Mouse (Mus musculus) hindbrain, embryonic 12.5 days (tissue): ENCODE measurements at regions not wholly inside any gene's neighbourhood (a gene's known extent, or its start where the extent isn't known, plus 50 kb on each side); places are given as distances from the start of the nearest gene placed in this dataset.

Experiments
- ATAC-seq: fragments of 200-750 bp; cut with Nextera tagmentation; 2 replicates; pipeline ENCODE4 v1.8.0; 2017; ENCODE audit warnings: moderate TSS enrichment; ENCODE audit not compliant: low FRiP score
- H3K27ac ChIP-seq: fragments of 300-500 bp; sonication (generic); 2 replicates; pipeline ENCODE4 v1.5.1; 2016; ENCODE audit warnings: mild to moderate bottlenecking
- H3K27me3 ChIP-seq: fragments of 300-500 bp; sonication (generic); 2 replicates; pipeline ENCODE4 v1.6.1; 2016; ENCODE audit warnings: mild to moderate bottlenecking
- H3K36me3 ChIP-seq: fragments of 300-500 bp; sonication (generic); 2 replicates; pipeline ENCODE4 v1.6.1; 2016; ENCODE audit warnings: mild to moderate bottlenecking
- H3K4me1 ChIP-seq: fragments of 300-500 bp; sonication (generic); 2 replicates; pipeline ENCODE4 v1.6.1; 2016
- H3K4me2 ChIP-seq: fragments of 300-500 bp; sonication (generic); replicated peaks from 2 replicates; pipeline ENCODE4 v1.6.1; 2016; ENCODE audit warnings: mild to moderate bottlenecking
- H3K4me3 ChIP-seq: fragments of 300-500 bp; sonication (generic); 2 replicates; pipeline ENCODE4 v1.5.1; 2016; ENCODE audit warnings: mild to moderate bottlenecking
- H3K9ac ChIP-seq: fragments of 300-500 bp; sonication (generic); 2 replicates; pipeline ENCODE4 v1.6.1; 2016; ENCODE audit warnings: mild to moderate bottlenecking, moderate library complexity
- H3K9me3 ChIP-seq: fragments of 300-500 bp; sonication (generic); replicated peaks from 2 replicates; pipeline ENCODE4 v1.6.1; 2016; ENCODE audit warnings: mild to moderate bottlenecking
- WGBS: fragments of 180-500 bp; shearing (Covaris S2); methylation state at CpG from one replicate; pipeline ENCODE4 v1.1.7; 2016; 5-methylcytosine and 5-hydroxymethylcytosine counted together

DNA sequence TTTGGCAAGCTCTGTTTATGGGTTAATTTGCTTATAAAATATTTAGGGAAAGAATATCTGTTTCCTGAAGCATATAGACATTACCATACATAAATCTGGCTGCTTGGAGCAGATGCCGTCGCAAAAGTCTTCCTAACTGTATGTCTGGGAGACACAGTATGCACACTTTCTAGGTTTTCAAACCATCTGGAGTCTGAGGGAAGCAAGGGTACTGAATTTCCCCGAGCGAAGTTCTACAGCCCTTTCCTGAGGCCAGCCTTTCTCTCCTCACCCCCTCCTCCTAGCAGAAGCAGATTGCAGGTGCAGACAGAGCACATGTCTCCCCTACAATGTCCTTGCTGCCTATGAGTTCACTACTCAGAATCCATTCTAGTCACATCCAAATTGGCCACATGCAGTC lies 338.8 kb upstream of the Arglu1 start:
- no peak for ATAC-seq

DNA sequence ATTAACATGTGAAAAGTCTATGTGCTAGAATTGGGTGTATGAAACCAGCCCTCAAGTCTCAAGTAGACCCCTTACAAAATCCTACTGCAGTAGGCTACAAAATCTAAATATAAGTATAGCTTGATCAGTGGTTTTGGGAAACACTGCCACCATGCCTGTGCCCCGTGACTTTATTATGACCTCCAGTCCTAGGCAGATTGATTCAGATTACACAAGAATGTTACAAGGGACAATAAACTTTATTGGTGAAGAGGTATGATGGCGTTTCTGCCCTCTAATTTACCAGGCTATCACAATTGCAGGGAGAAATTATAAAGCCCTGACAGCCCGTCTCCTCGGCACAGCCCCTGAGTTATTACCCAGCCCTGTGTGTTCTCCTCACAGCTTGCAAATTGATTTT lies 337.4 kb upstream of the Arglu1 start:
- Histone ChIP-seq H3K27me3 (no peaks in the 10 kb centered on the region), H3K27ac (no peak overlapping the region), H3K36me3 (no peaks in the 10 kb centered on the region), H3K4me1 (0 out of 2 replicates have a peak, but pooled peaks cover 3% of the 10 kb centered on the region), H3K4me3 (no peak overlapping the region), H3K4me2 (no peak overlapping the region), H3K9ac (no peak overlapping the region), H3K9me3 (no peaks in the 10 kb centered on the region)
- WGBS: 79% methylated on average over 4 of the region's 4 CpGs
- ATAC-seq: no peak

More for the DNA sequence above, 338.8 kb upstream of the Arglu1 start:
- Histone ChIP-seq H3K27ac (no peak overlapping the region), H3K4me3 (no peak overlapping the region), H3K4me1 (0 out of 2 replicates have a peak, but pooled peaks cover 4% of the 10 kb centered on the region), H3K9me3 (no peaks in the 10 kb centered on the region), H3K9ac (no peak overlapping the region), H3K4me2 (no peak overlapping the region), H3K27me3 (no peaks in the 10 kb centered on the region), H3K36me3 (no peaks in the 10 kb centered on the region)
- 86% methylated on average over 4 of the region's 4 CpGs for WGBS

DNA sequence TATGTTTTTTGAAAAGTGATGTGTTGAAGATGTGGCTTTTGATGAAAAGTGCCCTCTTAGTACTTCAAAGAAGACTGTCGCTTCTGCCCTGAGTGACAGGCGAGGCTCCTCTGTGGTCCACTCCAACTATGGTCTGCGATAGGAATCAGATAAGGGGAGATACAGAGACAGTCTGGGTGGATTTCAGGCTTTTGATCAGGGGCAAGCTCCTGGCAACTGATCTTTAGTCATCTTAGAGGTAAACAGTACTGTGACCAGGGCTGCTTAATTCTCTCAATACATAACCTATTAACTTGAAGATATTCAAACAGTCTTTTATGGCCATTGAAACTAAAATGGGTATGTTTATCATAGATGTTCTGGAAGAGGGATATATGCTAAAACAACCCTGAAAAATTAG lies 335.6 kb upstream of the Arglu1 start:
- ATAC-seq: no peak
- 89% methylated on average over 3 of the region's 3 CpGs for WGBS
- no peaks in the 10 kb centered on the region for H3K9me3 ChIP-seq
- H3K9ac ChIP-seq: no peak overlapping the region
- no peak overlapping the region for H3K4me3 ChIP-seq
- no peak overlapping the region for H3K4me2 ChIP-seq
- H3K36me3 ChIP-seq: no peaks in the 10 kb centered on the region
- H3K27me3 ChIP-seq: no peaks in the 10 kb centered on the region
- H3K27ac ChIP-seq: no peak overlapping the region
- H3K4me1 ChIP-seq: no peaks in the 10 kb centered on the region

DNA sequence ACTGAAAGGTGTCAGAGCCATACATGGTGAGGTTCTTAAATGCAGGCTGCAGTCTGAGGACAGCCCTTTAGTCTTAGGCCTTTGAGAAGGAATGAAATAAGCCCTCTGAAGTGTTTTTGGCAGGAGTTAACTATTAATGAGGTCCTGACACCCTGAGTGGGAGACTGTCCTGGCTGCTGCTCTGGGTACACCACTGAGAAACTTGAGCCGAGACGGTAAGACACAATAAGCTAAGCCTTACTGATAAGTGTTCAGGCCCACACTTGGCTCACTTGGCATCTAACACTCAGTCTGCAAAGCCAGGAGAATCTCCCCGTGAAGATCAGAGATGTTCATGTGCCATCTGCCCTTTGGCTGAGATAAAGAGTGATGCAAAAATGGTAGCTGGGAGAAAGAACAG lies 335.1 kb upstream of the Arglu1 start:
- H3K27me3 ChIP-seq: no peaks in the 10 kb centered on the region
- no peak for ATAC-seq
- H3K36me3 ChIP-seq: no peaks in the 10 kb centered on the region
- no peak overlapping the region for H3K4me3 ChIP-seq
- H3K9me3 ChIP-seq: no peaks in the 10 kb centered on the region
- WGBS: 86% methylated on average over 3 of the region's 3 CpGs
- no peak overlapping the region for H3K27ac ChIP-seq
- no peaks in the 10 kb centered on the region for H3K4me1 ChIP-seq
- H3K4me2 ChIP-seq: no peak overlapping the region
- H3K9ac ChIP-seq: no peak overlapping the region

DNA sequence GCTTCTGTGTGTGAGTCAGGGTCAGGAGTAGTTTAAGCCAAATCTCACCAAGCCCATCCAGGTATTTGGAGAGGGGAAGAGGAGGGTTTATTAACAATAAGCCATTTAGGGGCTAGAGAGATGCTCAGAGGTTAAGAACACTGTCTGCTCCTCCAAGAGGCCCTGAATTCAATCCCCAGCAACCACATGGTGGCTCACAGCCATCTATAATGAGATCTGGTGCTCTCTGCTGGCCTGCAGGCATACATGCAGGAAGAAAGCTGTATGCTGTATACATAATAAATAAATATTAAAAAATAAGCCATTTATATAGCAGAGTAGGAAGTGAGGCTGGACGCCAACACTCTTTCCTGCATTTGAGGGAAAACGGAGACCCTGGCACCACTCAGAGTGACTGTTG lies 330.4 kb upstream of the Arglu1 start:
- Histone ChIP-seq H3K4me1 (no peaks in the 10 kb centered on the region), H3K9ac (no peak overlapping the region)
- 86% methylated on average over 2 of the region's 2 CpGs for WGBS

DNA sequence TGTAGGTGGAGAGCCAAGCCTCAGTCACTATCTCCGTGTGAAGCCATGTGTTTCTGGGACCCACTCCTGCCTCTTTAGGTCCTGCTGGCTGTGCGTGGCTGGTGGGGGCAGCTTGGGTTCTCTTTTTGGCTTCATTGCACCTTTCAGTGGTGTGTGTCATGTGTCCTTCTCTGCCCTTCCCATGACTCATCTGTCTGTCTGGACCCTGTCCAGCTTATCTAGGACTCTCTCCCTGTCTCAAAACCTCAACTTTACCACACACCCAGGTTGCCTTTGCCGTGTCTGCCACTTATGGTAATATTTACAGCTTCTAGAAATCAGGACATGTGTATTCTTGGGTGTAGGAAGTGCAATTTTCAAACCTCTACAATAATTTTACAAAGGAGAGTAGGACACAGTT lies 329.9 kb upstream of the Arglu1 start:
- Histone ChIP-seq H3K27me3 (no peaks in the 10 kb centered on the region), H3K9me3 (no peaks in the 10 kb centered on the region), H3K27ac (no peak overlapping the region), H3K4me1 (no peaks in the 10 kb centered on the region), H3K4me3 (no peak overlapping the region), H3K4me2 (no peak overlapping the region), H3K36me3 (no peaks in the 10 kb centered on the region), H3K9ac (no peak overlapping the region)
- 90% methylated on average over 3 of the region's 3 CpGs for WGBS
- ATAC-seq: no peak

More for the DNA sequence above, 330.4 kb upstream of the Arglu1 start:
- Histone ChIP-seq H3K4me2 (no peak overlapping the region), H3K4me3 (no peak overlapping the region), H3K27me3 (no peaks in the 10 kb centered on the region), H3K36me3 (no peaks in the 10 kb centered on the region), H3K9me3 (no peaks in the 10 kb centered on the region), H3K27ac (no peak overlapping the region)
- no peak for ATAC-seq

DNA sequence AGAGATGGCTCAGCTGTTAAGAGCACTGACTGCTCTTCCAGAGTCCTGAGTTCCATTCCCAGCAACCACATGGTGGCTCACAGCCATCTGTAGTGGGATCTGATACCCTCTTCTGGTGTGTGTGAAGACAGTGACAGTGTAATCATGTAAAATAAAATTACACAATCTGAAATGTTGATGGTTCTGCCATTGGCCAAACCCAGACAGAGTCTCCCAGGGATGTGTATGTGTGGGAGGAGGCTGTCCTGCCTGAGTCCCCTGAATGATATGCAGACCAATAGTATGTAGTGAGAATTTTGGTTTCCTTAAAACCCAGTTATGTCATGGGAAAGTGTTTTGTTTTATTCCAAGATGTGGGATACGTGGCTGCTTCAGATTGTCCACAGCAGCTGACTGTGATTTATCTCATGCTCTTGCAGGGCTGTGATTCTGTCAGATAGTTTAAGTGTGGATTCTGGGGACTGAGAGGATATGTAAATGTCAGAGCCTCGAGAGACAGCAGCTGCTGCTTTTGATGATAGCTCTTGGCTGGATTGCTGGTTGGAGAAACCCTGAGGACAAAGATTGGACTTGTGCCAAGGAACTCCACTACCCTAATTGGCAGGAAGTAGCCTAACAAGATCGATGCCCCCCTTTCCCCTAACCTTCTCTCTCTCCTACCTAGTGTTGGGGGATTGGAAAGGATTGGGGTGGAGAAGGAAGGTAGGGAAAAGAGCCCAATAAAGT lies 321.6 kb upstream of the Arglu1 start:
- H3K4me1 ChIP-seq: peaks cover 5% of the 10 kb centered on the region; the same call in 1 of the 2 replicates
- WGBS: 63% methylated on average over 3 of the region's 3 CpGs
- no peak overlapping the region for H3K4me2 ChIP-seq
- no peaks in the 10 kb centered on the region for H3K9me3 ChIP-seq
- ATAC-seq: no peak
- H3K36me3 ChIP-seq: no peaks in the 10 kb centered on the region
- H3K9ac ChIP-seq: no peak overlapping the region
- no peaks in the 10 kb centered on the region for H3K27me3 ChIP-seq
- no peak overlapping the region for H3K27ac ChIP-seq
- no peak overlapping the region for H3K4me3 ChIP-seq

DNA sequence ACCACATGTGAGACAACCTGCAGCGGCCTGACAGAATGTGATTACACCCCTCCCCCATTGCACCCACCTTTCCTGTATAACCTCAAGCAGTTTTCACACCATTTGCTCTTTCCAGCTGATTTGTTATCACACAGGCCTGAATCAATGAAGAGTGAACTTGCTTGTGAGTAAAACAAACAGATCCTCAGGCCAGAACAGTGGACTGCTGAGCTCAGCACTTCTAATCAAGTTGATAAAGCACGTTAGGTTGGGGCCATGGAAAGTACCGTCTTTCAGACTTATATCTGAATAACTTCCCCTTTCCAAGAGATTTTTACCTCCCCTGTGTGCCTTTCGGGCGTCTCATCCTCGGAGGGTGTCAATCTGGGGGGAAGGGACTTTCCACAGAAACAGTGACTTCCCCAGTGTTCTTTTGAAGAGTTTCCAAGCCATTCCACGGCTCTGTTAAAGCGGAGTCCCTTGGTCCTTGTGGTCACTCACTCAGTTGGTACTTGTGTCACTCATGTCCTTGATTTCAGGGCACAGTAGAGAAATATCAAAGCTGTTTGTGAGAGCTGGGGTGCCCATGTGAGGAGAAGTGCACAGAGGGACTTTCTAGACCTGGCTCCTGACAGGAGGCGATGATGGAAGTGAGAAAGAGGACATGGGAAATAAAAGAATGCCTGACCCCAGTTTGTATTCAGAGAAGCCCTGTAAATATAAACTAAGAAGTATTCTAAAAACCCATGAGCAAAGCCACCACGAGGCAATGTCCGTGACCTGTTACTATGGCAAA lies 317.9 kb upstream of the Arglu1 start:
- H3K9ac ChIP-seq: no peak overlapping the region
- no peaks in the 10 kb centered on the region for H3K27me3 ChIP-seq
- peaks cover 5% of the 10 kb centered on the region; the same call in 1 of the 2 replicates for H3K4me1 ChIP-seq
- H3K27ac ChIP-seq: no peak overlapping the region
- H3K4me2 ChIP-seq: no peak overlapping the region
- no peaks in the 10 kb centered on the region for H3K36me3 ChIP-seq
- 73% methylated on average over 11 of the region's 11 CpGs for WGBS
- H3K9me3 ChIP-seq: no peaks in the 10 kb centered on the region
- H3K4me3 ChIP-seq: no peak overlapping the region
- no peak for ATAC-seq

DNA sequence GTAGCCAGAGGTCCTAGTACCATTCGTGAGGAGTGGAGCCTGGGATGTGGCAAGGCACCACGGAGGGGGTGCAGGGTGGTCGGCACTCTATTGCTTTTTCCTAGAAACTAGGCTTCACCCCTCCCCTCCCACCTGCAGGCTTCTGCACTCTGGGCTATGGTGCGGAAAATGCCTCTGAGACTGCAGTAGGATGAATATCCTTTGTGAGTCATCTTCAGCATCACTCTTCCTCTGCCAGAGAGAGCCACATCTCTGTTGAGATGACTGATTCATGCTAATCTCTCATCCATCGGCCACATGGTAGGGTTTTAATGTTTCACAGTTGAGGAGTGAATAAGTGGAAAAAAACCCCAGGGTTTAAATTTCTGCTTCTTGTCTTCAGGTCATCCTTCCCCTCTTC lies 309.6 kb upstream of the Arglu1 start:
- no peak overlapping the region for H3K4me2 ChIP-seq
- H3K27ac ChIP-seq: no peak overlapping the region
- ATAC-seq: no peak

DNA sequence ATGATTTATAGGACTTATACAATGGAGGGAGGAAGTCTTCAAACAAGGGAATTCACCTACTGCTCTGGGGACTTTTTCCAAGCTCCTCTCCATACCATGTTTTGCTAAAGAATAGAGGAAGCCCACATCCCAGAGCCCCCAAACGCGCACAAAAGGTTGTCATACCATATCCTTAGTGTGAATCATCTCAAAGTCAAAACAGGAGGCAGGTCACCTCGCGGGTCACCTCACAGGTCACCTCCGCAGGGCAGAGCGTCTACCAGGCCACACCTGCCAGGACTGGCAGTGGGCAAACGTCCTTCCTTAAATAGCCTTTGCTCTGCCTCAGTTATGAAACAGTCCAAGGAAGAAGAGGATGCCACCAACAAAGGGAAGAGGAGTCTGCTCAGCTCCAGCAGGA lies 307.3 kb upstream of the Arglu1 start:
- H3K4me1 ChIP-seq: peaks cover 23% of the 10 kb centered on the region
- H3K27me3 ChIP-seq: 0 out of 2 replicates have a peak, but pooled peaks cover 4% of the 10 kb centered on the region
- 67% methylated on average over 7 of the region's 7 CpGs for WGBS
- H3K36me3 ChIP-seq: no peaks in the 10 kb centered on the region
- H3K4me2 ChIP-seq: no peak overlapping the region
- H3K27ac ChIP-seq: no peak overlapping the region
- ATAC-seq: no peak
- no peak overlapping the region for H3K9ac ChIP-seq
- no peaks in the 10 kb centered on the region for H3K9me3 ChIP-seq
- no peak overlapping the region for H3K4me3 ChIP-seq

More for the DNA sequence above, 309.6 kb upstream of the Arglu1 start:
- Histone ChIP-seq H3K36me3 (no peaks in the 10 kb centered on the region), H3K9ac (no peak overlapping the region), H3K4me3 (no peak overlapping the region), H3K9me3 (no peaks in the 10 kb centered on the region), H3K4me1 (peaks cover 5% of the 10 kb centered on the region; the same call in 1 of the 2 replicates), H3K27me3 (0 out of 2 replicates have a peak, but pooled peaks cover 4% of the 10 kb centered on the region)
- 77% methylated on average over 5 of the region's 5 CpGs for WGBS

DNA sequence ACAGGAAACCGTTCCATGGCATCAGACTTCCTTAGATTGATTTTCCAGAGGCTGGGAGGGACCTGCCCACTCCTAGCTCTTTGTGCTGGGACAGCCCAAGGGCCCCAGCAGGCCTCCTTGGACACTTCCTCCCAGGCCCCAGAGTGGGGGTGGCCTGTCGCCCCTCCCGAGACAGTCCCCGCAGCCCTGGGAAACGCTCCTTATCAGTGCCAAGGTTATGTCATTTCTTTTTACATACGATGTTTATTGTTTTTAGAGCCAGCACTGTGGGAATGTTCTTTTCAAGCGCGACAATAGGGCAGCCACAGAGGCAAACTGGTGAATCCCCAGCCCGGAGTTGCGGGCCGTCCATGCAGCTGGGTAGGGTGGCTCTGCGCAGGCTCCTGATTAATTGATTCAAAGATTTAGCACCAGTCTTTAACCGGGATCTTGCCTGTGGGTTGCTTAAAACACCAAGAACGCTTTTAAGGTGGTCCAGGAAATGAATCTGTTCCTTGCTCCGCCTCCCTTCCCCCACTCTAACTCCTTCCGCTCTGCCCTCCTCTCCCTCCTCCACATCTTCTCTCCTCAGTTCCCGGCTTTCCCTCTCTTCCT lies 304.4 kb upstream of the Arglu1 start:
- Histone ChIP-seq H3K4me3 (peak overlapping the region; percentile 30), H3K9ac (peak overlapping the region; percentile 53), H3K27ac (peak overlapping the region; percentile 83), H3K4me1 (peaks cover 43% of the 10 kb centered on the region), H3K27me3 (no peaks in the 10 kb centered on the region), H3K36me3 (no peaks in the 10 kb centered on the region), H3K4me2 (peak overlapping the region; percentile 60), H3K9me3 (no peaks in the 10 kb centered on the region)
- ATAC-seq: peak; percentile 92
- 1% methylated on average over 17 of the region's 17 CpGs for WGBS

DNA sequence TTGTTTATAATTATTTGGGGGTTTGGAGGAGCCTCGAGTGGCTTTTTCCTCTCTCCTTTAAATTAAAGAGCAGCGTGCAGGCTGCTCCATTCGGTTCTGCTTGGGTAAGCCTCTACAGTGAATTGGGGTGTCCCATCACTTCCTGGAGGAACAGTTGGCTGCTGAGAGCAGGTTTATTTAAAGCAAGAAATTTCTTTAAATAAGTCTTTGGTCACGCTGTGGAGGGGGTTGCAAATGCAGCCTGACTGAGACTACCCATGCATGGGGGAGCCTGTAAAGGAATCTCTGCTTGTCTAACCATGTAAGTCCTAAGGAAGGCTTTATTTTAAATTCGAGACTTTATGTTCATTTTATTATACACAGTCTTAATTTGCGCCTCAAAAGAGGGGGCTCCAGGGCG lies 303.7 kb upstream of the Arglu1 start:
- Histone ChIP-seq H3K27me3 (no peaks in the 10 kb centered on the region), H3K27ac (peak overlapping the region; percentile 83), H3K36me3 (no peaks in the 10 kb centered on the region), H3K4me3 (no peak overlapping the region), H3K9ac (0 out of 2 replicates have a peak overlapping the region, but pooled peaks have one; percentile 13), H3K4me1 (peaks cover 43% of the 10 kb centered on the region), H3K9me3 (no peaks in the 10 kb centered on the region), H3K4me2 (peak overlapping the region; percentile 60)
- 15% methylated on average over 7 of the region's 7 CpGs for WGBS
- ATAC-seq: peak; percentile 68
